Mouse (Mus musculus) cerebellum, adult 18-20 months (tissue): ENCODE measurements around the gene Rnaset2b.
A peak's percentile ranks its signal among the peaks of the same experiment; 100 is the strongest.
"Not testable (repeated sequence)": the region's sequence is repeated elsewhere in the genome, so short reads cannot be mapped to it uniquely, and the experiment has no call there.

Experiments used
- DNase-seq, 2 experiments: peaks; one replicate each; pipeline ENCODE4 v3.0.0; 2021

Rnaset2b gene

GRCm38 (mm10) chr17:6986118-6986517 lies 15.7 kb downstream of the Rnaset2b start:
- DNase-seq = not testable (repeated sequence)

GRCm38 (mm10) chr17:6995504-6995903 lies 25.1 kb downstream of the Rnaset2b start:
- DNase-seq = not testable (repeated sequence)

GRCm38 (mm10) chr17:6996826-6997225 lies 26.4 kb downstream of the Rnaset2b start:
- DNase-seq = not testable (repeated sequence)

DNA sequence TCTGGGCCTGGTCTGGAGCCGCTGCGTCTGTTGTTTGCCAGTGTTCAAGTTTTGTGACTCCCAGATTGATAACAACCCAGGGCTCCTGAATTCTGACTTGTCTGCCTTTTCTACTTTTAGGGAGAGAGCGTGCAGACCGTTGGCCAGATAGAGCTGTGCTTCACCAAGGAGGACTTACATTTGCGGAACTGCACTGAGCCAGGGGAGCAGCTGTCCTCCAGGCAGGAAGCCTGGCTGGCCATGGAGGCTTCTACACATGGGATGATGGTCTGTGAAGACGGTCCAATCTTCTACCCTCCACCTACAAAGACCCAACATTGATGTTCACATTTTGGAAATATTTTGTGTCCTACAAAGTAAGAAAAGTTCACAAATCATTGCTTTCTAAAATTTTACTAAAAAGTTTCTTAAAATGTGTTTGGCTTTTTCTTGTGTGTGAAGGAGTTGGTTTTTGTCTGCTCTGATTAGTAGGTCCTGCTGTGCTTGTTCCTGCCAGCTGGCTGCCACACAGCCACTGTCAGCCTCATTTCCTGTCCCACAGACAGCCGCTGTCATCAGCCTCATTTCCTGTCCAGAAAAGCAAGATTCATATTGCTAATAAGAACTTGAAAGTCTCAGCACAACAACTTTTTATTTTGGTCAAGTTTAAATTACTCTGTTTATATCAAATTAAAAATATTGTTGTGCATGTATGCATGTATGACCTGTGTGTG lies 27.5 kb downstream of the Rnaset2b start:
- not testable (repeated sequence) for DNase-seq

GRCm38 (mm10) chr17:7001790-7002585 lies 31.6 kb downstream of the Rnaset2b start:
- DNase-seq = not testable (repeated sequence)

GRCm38 (mm10) chr17:7003392-7003791 lies 33.0 kb downstream of the Rnaset2b start:
- not testable (repeated sequence) for DNase-seq

DNA sequence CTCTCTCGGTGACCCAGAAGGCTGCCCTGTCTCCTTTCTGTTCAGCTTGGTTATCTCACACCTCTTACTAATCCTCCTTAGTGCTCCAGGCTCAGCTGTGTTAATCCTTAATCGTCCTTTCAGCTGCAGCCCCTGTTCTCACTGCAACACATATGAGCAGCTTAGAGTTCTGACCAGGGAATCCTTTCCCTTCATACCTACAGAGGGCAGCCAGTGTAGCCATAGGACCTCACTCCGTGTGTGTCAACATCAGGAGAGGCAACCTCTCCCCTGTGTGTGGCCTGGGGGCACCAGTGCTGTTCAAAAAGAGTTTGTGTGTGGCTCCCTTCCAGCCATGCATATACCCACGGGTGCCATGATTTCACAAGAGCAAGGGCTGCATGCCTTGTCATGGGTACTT lies 35.2 kb downstream of the Rnaset2b start:
- not testable (repeated sequence) for DNase-seq

GRCm38 (mm10) chr17:7008885-7009284 lies 38.5 kb downstream of the Rnaset2b start:
- DNase-seq = not testable (repeated sequence)

DNA sequence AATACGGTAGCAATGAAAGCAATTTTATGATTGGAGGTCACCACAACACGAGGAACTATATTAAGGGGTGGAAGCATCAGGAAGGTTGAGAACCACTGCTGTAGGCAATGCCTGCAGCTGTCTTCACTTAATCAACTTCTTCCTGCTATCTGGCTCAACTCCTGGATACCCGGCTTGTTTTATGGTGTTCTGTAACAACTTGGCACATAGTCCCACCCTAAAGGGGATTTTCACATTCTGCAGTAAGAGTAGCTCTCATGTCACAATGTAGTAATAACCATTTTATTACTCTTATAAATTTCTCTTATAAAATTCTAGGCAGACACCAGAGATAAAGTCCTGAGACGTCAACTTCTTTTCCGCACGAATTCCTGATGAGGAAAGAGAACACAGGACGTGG lies 39.0 kb downstream of the Rnaset2b start:
- DNase-seq = not testable (repeated sequence)

DNA sequence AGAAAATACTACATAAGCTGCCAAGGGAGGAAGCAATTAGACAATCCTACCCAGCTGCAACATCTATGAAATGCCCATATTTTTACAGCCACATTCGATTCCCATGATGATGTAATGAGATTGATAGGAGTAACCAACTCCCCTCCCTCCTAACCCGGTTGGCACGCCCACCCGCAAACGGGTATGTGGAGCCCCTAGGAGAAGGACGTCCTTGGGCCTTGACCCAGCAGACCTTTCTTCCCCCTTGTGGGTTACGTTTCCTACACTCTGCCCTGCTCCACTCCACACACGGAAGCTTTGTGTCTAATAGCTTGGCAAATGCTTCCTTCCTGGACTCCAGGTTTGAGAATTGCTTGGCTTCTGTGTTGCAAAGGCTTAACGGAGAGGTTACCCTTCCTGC lies 39.5 kb downstream of the Rnaset2b start:
- not testable (repeated sequence) for DNase-seq

GRCm38 (mm10) chr17:7014190-7014589 lies 43.8 kb downstream of the Rnaset2b start:
- not testable (repeated sequence) for DNase-seq

GRCm38 (mm10) chr17:7025257-7025656 lies 54.8 kb downstream of the Rnaset2b start, which contains the start of gene Gm1604a:
Gm1604a (plus strand) TSS chr17:7025568.
- peak in 1 of 2 experiments; percentile 10 for DNase-seq

DNA sequence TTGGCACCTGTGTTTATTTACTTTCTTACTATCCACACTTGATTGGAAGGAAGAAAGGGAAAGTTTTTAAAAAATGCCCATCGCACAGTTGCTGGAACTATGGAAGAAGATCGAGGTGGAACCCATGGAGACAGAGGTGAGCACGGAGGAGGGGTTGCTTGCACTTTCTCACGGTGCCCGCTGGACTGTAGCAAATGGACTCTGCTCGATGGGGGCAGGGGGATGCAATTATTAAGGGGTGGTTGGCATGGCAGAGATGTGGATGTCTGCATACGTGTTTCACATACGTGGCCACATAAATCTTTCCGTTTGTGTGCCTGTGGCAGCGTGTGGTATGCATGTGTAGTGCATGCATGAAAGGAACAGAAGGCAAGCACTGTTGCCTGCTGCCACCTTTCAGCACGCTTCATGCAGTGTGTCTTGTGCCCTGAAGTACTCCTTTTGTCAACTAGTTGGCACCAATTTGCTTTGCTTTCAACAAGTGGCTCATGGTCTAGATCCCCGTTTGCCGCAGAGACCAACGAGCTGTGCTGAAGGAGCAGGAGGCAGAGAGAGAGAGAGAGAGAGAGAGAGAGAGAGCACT lies 55.4 kb downstream of the Rnaset2b start:
- not testable (repeated sequence) for DNase-seq

DNA sequence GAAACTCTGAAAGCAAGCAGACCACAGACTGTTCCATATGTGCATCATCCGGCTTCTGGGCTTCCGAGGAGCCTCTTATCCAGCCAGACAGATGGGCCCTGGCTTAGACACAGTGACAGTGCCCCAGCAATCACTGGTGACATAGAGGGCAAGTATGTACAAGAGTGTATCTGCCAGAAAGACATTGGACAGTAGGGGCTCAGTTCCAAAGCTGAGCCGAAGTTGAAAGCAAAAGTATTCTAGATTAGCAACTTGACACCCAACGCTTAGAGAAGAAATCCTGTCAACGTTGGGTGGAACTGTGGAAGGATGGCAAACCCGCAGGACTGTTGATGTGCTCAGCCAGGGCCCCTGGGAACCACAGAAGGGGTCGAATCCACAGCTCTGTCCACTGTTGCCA lies 59.8 kb downstream of the Rnaset2b start:
- DNase-seq = not testable (repeated sequence)

- not testable (repeated sequence) for DNase-seq
Observed at GRCm38 (mm10) chr17:7030622-7031174, 60.3 kb downstream of the Rnaset2b start.

- not testable (repeated sequence) for DNase-seq
Observed at GRCm38 (mm10) chr17:7033192-7034166, 63.0 kb downstream of the Rnaset2b start.
